ENCODE assay signal across 25 mouse cellular contexts in the genomic region with DNA sequence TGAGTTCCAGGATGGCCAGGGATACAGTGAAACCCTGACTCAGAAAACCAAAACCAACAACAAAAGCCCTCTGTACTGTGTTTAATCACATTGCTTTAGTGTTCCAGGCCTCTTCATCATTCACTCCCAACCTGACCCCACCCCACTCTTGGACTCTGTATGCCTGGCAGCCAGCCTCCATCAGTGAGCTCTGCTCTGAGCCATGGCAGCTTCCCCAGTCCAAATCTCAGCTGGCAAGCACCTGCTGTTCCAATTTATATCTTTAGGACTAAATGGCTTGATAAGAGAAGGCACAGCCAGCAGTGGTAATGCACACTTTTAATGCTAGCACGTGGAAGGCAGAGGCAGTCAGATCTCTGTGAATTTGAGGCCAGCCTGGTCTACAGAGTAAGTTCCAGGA. TPM values are rescaled to one million over a fixed set of nuclear protein-coding genes. Genes with fewer than 3 reads are reported as not detected.
A peak's percentile ranks its signal among the peaks of the same experiment; 100 is the strongest.
DNase-seq lines count a peak whose midpoint lies in the region; ATAC-seq and TF ChIP-seq lines count a peak whose summit lies in the region.
"Had no signal": no experiment of that assay in that cellular context is flagged by ENCODE, and none has a peak within 500 bp of the region (broad histone marks: within the 10 kb centered on the region; RNA-seq: fewer than 3 reads in every experiment).

No protein-coding gene starts in this region.

- H3K9me3 ChIP-seq in intestine, postnatal 0 days (ENCODE audit: control insufficient read depth): no peaks in the 10 kb centered on the region
- H3K9me3 ChIP-seq: embryonic facial prominence, embryonic 10.5 days; embryonic facial prominence, embryonic 12.5 days; forebrain, embryonic 10.5 days; forebrain, embryonic 12.5 days had no signal

- ATAC-seq in intestine, postnatal 0 days: no peak
- ATAC-seq: activated CD4-positive, CD25-positive, alpha-beta regulatory T cell, adult 4 months; forebrain, embryonic 14.5 days; forebrain, embryonic 16.5 days; Patski had no signal

- TF ChIP-seq POLR2A in testis, adult 2 months (IDR thresholded peaks at IDR 0.05; ENCODE audit: control insufficient read depth, low read depth, low read length): no peak

- peak overlapping the region; percentile 73 for H3K27ac ChIP-seq in testis, adult 2 months (ENCODE audit: control insufficient read depth, insufficient read depth, low read depth, low read length)
- H3K27ac ChIP-seq in intestine, postnatal 0 days (ENCODE audit: low read depth, low read length): no peak overlapping the region
- H3K27ac ChIP-seq: embryonic facial prominence, embryonic 10.5 days; embryonic facial prominence, embryonic 12.5 days; forebrain, embryonic 10.5 days; forebrain, embryonic 12.5 days had no signal

- no peak for DNase-seq in testis, postnatal 10 days (ENCODE audit: low spot score)
- peak; percentile 16 for DNase-seq in fibroblast of lung, adult 2 months (ENCODE audit: low read depth)
- DNase-seq in testis, postnatal 14 days (ENCODE audit: low spot score): peak; percentile 63
- DNase-seq in left cerebral cortex, adult 8-10 months (ENCODE audit: low spot score in 2 of 2): no peak
- DNase-seq: adrenal gland, adult 8-10 months; adrenal gland, postnatal 14 days; adrenal gland, postnatal 36 days; cerebellum, adult 11-12 months; cerebellum, adult 2 months; cerebellum, adult 9-10 months; cerebellum, postnatal 10 days; cerebellum, postnatal 25 days had no signal

- TF ChIP-seq CTCF in testis, adult 2 months (IDR thresholded peaks at IDR 0.05; ENCODE audit: control insufficient read depth, insufficient read depth, insufficient replicate concordance, low read depth, low read length): no peak
- TF ChIP-seq CTCF in intestine, postnatal 0 days (IDR thresholded peaks at IDR 0.05; ENCODE audit: low read depth): no peak

- H3K27me3 ChIP-seq in testis, adult 2 months (ENCODE audit: control insufficient read depth, insufficient read depth, low read length): no peaks in the 10 kb centered on the region
- no peaks in the 10 kb centered on the region for H3K27me3 ChIP-seq in intestine, postnatal 0 days (replicated peaks; ENCODE audit: control insufficient read depth, insufficient read depth, low read length)
- H3K27me3 ChIP-seq: embryonic facial prominence, embryonic 12.5 days; forebrain, embryonic 12.5 days; Patski had no signal

- no peak overlapping the region for H3K9ac ChIP-seq in intestine, postnatal 0 days (ENCODE audit: low read depth, low read length)
- H3K9ac ChIP-seq: embryonic facial prominence, embryonic 12.5 days; forebrain, embryonic 12.5 days had no signal

- no peaks in the 10 kb centered on the region for H3K36me3 ChIP-seq in testis, adult 2 months (ENCODE audit: control insufficient read depth, insufficient read depth, low read length)
- peaks cover 9% of the 10 kb centered on the region; the same call in 1 of the 2 replicates for H3K36me3 ChIP-seq in intestine, postnatal 0 days (ENCODE audit: control insufficient read depth, insufficient read depth)
- H3K36me3 ChIP-seq: embryonic facial prominence, embryonic 10.5 days; embryonic facial prominence, embryonic 12.5 days; forebrain, embryonic 10.5 days; forebrain, embryonic 12.5 days had no signal

- H3K4me1 ChIP-seq in testis, adult 2 months (ENCODE audit: control insufficient read depth, insufficient read depth, low read length): peaks cover 3% of the 10 kb centered on the region; the same call in 1 of the 2 replicates
- H3K4me1 ChIP-seq in intestine, postnatal 0 days (replicated peaks; ENCODE audit: control insufficient read depth, insufficient read depth, low read length): no peaks in the 10 kb centered on the region
- H3K4me1 ChIP-seq: embryonic facial prominence, embryonic 10.5 days; embryonic facial prominence, embryonic 12.5 days; forebrain, embryonic 10.5 days; forebrain, embryonic 12.5 days had no signal

- no peak overlapping the region for H3K4me2 ChIP-seq in intestine, postnatal 0 days (replicated peaks; ENCODE audit: low read depth)
- H3K4me2 ChIP-seq: embryonic facial prominence, embryonic 12.5 days; forebrain, embryonic 12.5 days had no signal

- no peak overlapping the region for H3K4me3 ChIP-seq in testis, adult 2 months (ENCODE audit: control insufficient read depth, low read depth, low read length)
- no peak overlapping the region for H3K4me3 ChIP-seq in intestine, postnatal 0 days (ENCODE audit: low read depth, low read length)
- H3K4me3 ChIP-seq: embryonic facial prominence, embryonic 10.5 days; embryonic facial prominence, embryonic 12.5 days; forebrain, embryonic 10.5 days; forebrain, embryonic 12.5 days had no signal

- 76% methylated on average over 1 of the region's 1 CpGs for WGBS in intestine, postnatal 0 days

RNA-seq across cellular contexts. Expression of gene Zkscan16, which starts 21.7 kb away (rescaled TPM):
- polyA plus RNA-seq in testis, adult 2 months (2012; rRNA removed): 0.48 and 0.49 TPM in 2 replicates
- 10 to 100 TPM; 67.4 to 79.1 (median 70.4) TPM for total RNA-seq in left cerebral cortex, adult 8-10 months (2022)
- 0.04 and 0.12 TPM in 2 replicates for polyA plus RNA-seq in intestine, postnatal 0 days (2015; fragmentation: Nextera tagmentation; extraction: Ambion mirVana)
- total RNA-seq: MEL had no signal
- polyA plus RNA-seq: activated CD4-positive, CD25-positive, alpha-beta regulatory T cell, adult 4 months had no signal

RNA-seq across cellular contexts. Expression of gene Ptgr1, which starts 21.8 kb away (rescaled TPM):
- 8.5 and 12.0 TPM in 2 replicates for polyA plus RNA-seq in testis, adult 2 months (2012; rRNA removed)
- total RNA-seq in left cerebral cortex, adult 8-10 months (2022): 1 to 10 TPM; 1.6 to 2.7 (median 1.7) TPM
- polyA plus RNA-seq in intestine, postnatal 0 days (2015; fragmentation: Nextera tagmentation; extraction: Ambion mirVana): 31.1 and 33.3 TPM in 2 replicates

RNA-seq across cellular contexts. Expression of gene Dnajc25, which starts 29.7 kb away (rescaled TPM):
- polyA plus RNA-seq in testis, adult 2 months (2012; rRNA removed): 4.7 and 6.5 TPM in 2 replicates
- total RNA-seq in left cerebral cortex, adult 8-10 months (2022): 1 to 10 TPM; 4.9 to 7.3 (median 6.1) TPM
- 13.0 and 13.1 TPM in 2 replicates for polyA plus RNA-seq in intestine, postnatal 0 days (2015; fragmentation: Nextera tagmentation; extraction: Ambion mirVana)

RNA-seq across cellular contexts. Expression of gene Gm20503, which starts 37.9 kb away (rescaled TPM):
- not detected in 2 replicates for polyA plus RNA-seq in testis, adult 2 months (2012; rRNA removed)
- total RNA-seq in left cerebral cortex, adult 8-10 months (2022): 1 to 10 TPM in 1 of 4 experiments, under 1 TPM in 2, not detected in 1; 0.70 to 2.3 (median 0.80) TPM
- polyA plus RNA-seq in intestine, postnatal 0 days (2015; fragmentation: Nextera tagmentation; extraction: Ambion mirVana): 18.6 and 24.2 TPM in 2 replicates
- total RNA-seq: ES-E14, MEL had no signal
- polyA plus RNA-seq: activated CD4-positive, CD25-positive, alpha-beta regulatory T cell, adult 4 months; C2C12; cerebellum, adult 2 months had no signal

RNA-seq across cellular contexts. Expression of gene Ecpas, which starts 52.6 kb away (rescaled TPM):
- 8.8 and 10.2 TPM in 2 replicates for polyA plus RNA-seq in testis, adult 2 months (2012; rRNA removed)
- total RNA-seq in left cerebral cortex, adult 8-10 months (2022): 100 to 1,000 TPM; 116 to 145 (median 129) TPM
- polyA plus RNA-seq in intestine, postnatal 0 days (2015; fragmentation: Nextera tagmentation; extraction: Ambion mirVana): 14.4 and 15.3 TPM in 2 replicates

Comparison
In these comparisons a context has a peak if more than half of its experiments do, and no peak if none do; other contexts are left out.
1. DNase-seq: peak in fibroblast of lung, adult 2 months (single experiment) and testis, postnatal 14 days (single experiment); none in testis, postnatal 10 days (single experiment) and left cerebral cortex, adult 8-10 months (0 of 2).